Mouse (Mus musculus): ENCODE data around the gene Itpk1. TPM values are rescaled to one million over a fixed set of nuclear protein-coding genes. Genes with fewer than 3 reads are reported as not detected.

Gene Itpk1
- total RNA-seq, 2 experiments from 2014 or later: 6.3 to 8.4 TPM

DNA sequence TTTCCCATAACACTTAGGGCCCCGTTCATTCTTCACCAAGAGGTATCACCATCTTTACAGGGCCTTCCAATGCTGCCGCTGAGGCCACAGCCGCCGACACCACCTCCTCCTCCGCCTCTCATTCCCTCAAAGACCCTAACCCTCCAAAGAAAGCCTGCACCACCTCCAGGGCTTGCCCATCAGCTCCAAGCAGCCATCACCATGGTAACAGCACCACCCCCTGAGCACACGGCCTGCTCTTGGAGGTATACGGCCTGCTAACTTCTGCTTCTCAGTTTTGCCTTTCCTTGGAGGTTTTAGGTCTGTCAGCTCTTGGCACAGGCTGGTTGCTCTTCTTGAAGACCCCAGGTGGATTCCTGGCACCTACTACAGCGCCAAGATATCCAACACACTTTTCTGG lies 33.9 kb downstream of the Itpk1 start:
- intact Hi-C loops (cut with DNase I): loop anchor here (10.0 kb wide), 1 partner anchor 1364 kb away; no protein-coding TSS in a partner anchor
- no peak for DNase-seq

DNA sequence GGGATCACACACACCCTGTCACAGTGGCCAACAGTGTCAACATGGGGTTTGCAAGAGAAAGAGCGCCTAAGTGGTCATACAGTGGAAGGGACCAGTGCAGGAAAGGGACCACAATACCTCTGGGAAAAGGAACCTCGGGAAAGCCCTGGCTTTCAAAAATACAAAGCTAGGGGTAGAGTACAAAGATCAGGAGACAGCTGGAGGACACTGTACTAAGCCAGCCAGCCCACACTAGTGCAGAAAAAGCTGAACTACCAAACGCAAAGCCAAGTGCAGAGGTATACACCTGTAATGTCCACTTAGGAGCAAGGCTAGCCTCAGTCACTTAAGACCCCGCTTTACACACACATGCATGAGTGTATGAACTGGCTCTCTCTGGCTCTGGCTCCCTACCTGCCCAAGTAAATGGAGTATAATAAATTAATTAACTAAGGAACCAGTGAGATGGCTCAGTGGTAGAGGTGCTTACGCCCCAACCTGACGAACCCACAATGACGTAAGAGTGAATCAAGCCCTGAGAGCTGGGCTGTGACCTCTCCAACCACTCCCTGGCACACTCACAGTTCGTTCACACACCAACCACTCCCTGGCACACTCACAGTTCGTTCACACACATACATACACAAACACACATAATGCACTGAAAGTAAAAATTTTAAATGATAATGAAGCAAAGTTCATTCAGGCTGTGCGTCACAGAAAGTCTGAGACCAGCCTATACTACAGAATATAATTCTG lies 39.1 kb downstream of the Itpk1 start:
- intact Hi-C loops (cut with DNase I): no loop called here
- DNase-seq: no peak

DNA sequence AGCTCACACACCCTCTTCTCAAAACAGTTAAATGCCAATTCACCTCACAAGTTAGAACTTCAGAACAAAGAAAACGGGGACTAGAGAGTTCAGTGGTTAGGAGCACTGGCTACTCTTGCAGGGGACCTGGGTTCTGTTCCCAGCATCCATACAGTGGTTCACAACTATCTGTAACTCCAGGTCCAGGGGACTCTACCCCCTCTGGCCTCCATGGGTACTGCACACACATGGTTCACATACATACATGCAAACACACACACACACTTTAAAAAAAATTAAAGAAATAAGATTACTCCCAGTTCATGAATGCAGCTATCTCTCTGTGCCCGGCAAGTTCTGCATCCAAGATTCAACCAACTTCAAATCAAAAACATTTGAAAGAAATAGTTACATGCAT lies 40.7 kb downstream of the Itpk1 start:
- no peak for DNase-seq
- intact Hi-C loops (cut with DNase I): no loop called here

DNA sequence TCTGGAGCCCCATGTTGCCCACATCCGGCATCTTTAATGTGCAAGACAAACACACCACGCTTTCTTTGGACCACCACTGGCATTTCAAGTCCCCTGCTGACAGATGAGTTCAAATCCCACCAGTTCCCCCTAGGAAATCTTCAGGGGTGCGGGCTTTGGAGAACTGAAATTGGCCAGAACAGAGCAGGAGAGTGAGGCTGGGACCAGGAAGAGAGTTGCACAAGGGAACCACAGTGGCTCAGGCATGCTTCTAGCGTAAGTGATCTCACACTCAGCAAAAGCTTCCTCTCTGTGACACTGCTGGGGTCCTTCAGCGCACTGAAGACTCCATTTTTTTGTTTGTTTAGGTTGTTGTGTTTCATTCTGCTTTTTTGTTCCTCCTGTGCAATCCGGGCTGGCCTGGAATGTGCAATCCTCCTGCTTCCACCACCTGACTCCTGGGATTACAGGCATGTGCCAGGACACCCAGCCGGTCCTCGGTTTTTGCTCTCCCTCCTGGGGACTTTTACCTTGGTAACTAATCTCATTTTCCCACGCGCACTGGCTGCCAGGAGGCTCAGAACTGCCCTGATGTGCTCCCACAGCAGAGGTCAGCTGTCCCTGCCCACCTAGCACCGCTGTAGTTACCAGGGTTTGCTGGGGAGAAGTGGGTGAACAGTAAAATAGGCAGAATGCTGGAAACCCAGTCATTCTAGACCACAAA lies 41.2 kb downstream of the Itpk1 start:
- no peak for DNase-seq
- intact Hi-C loops (cut with DNase I): no loop called here

DNA sequence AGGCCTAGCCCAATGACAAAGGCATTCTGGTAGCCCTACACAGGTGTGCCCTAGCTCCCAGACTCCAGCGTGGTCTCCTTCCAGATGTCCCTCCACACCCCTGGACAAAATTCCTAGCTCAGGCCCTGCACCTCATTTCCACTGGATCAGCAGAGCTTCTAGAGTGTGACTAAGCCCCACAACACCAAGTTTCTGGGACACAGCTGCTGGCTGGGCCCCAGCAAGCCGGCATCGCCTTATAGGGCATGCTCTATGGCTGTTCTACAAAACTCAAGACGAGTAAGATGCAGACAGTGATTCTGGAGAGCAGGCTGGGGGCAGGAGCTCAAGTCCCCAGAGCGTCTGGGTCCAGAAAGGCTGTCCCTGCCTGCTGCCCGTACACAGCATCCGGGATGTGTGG lies 43.0 kb downstream of the Itpk1 start:
- DNase-seq: no peak
- intact Hi-C loops (cut with DNase I): no loop called here

DNA sequence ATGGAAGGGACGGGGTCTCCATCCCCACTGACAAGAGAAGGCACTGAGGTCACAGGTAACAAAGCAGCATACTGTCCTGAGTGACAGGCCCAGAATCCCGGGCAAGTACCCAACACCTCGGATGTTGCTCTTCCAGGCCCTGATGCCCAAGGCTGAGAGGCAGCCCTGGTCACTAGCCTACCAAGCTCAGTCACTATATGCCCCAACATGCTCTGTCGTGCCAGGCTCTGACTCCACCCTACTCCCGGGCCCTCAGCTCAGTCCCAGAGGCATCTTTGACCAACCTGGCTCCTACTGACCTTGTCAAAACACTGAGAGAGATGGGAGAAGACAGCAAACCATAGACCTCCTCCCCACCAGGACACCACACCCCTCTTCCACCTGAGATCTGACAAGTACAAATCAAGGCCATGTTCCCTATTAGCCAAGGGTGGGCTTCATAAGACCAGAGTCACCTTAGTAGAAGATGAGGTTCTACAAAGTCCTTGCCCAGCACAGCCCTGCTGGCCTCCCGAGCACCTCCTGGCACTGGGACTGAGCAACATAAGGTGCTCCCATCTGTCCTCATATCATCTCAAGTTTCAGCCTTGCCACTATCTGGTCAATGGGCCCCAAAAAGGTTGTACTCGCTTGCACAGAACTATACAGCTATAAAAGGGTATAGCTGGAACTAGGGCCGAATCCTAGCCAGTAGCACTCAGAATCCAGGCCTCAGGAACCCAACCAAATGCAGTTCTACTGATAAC lies 43.7 kb downstream of the Itpk1 start:
- DNase-seq: no peak

DNA sequence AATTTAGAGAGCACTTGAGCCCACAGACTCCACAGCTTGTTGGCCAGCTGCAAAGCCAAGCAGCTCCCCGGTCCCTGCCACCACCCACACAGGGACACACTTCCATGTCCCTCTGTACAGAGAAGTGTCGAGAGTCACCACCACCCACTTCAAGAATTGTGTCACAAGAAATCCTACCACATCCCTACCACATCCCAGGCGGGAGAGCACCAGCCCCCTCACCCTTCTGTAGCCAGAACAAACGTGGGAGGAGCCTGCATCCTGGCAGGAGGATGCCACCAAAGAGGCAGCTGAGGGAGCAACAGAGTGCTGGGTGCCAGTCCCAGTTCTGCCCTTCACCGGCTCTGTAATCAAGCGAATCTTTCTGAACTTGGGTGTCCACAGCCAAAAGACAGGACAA lies 51.7 kb downstream of the Itpk1 start:
- DNase-seq: no peak
- intact Hi-C loops (cut with DNase I): no loop called here

More for the DNA sequence above, 43.7 kb downstream of the Itpk1 start:
- intact Hi-C loops (cut with DNase I): no loop called here

DNA sequence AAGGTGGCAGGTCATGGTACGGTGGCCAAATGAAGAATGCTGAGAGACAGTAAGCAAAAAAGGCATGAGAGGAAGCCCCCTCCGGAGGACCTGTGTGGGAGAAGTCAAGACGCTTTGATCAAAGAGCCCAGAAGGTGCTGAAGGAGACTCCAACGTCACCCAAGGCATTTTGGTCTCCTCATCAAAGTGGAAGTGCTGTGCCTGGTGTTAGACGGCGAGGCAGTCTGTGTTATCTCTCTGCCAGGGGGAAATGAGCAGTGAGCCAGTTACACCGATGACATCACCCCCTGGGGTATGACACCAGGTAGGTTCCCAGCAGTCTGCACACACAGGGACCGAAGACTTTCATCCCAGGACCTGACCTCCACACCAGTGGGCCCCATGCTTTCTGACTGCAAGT lies 52.3 kb downstream of the Itpk1 start:
- intact Hi-C loops (cut with DNase I): no loop called here
- no peak for DNase-seq

DNA sequence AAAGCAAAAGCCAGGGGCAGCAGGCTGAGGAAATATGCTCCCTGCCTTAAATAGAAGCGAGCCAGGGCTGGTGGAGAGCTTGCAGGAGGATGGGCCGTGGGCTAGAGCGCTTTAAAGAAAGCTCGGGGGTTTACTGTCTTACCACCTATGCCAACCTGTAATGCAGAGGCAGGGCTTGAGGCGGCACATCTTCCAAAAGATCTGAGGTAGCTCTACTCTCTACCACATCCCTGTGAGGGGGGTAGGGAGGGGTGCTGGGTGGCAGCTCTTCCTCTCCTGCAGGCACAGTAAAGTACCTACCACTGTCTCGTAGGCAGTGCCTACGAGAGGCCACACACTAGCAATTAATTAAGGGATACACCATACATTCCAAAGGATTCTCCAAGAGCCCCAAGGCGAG lies 52.9 kb downstream of the Itpk1 start:
- intact Hi-C loops (cut with DNase I): no loop called here
- DNase-seq: no peak

DNA sequence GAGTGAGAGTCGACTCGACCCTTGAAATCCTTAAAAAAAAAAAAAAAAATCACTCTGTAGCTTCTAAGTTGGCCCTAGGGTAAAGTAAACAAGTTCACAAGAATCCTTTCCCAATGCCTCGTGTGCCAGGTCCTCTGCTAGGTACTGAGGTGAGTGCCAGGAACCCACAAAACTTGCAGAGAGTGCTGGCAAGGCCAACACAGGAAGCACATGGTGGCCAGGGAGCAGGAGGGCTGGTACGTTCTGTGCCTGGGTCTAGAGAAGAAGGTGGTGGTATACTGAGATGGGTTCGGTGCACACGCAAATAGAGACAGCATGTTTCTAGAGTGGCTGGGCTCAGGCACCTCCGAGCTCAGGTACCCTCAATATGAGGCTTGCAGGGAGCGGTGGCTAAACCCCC lies 53.3 kb downstream of the Itpk1 start:
- intact Hi-C loops (cut with DNase I): no loop called here
- DNase-seq: no peak

DNA sequence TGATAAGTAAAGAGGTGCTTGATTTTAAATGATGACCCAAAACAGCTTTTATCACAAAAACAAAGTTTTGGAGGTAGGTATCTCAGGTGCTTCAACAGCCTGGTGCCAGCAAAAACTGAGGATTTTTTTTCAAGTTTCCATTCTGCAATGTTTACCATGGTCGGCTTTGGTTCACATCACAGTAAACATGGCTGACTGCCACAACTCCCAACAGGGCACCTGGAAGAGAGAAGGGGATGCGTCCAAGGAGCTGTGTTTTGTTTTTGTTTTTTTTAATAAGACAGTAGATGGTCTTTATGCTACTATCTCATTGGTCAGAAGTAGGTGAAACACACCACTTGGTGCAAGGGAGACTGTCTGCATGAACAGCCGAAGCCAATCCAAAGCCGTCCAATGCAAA lies 54.1 kb downstream of the Itpk1 start:
- intact Hi-C loops (cut with DNase I): no loop called here
- DNase-seq: no peak

DNA sequence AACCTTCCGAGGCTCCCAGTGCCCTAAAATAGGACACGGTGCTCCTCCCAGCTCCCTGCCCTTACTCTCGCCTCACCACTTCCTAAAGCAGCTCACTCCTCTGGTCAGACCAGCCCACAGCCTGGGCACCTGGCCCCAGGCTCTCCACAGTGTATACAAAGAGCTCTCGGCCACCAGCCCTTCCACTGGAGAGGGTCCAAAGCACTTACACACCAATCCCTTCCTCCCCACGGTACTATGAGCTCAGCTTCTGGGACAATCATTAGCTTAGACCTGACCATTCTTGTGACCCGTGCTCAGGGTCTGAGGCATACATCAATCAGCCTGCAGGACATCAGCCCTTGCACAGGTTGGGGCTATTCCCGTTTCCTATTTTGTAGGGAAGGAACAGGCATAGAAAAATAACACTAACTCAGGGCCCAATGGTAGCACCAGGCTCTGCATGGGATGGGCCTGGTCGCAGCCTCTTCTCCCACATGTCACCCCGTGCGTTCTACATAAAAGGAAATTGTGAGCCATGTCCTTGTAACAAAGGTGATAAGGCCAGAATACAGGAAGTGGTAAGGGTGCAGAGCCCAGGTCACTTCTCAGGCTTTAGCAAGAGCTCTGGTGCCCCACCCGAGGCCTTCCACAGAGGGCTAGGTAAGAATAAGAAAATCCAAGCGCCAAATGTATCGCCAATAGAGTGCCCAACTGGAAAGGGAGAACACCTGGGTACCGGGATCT lies 56.7 kb downstream of the Itpk1 start:
- intact Hi-C loops (cut with DNase I): no loop called here
- DNase-seq: no peak

DNA sequence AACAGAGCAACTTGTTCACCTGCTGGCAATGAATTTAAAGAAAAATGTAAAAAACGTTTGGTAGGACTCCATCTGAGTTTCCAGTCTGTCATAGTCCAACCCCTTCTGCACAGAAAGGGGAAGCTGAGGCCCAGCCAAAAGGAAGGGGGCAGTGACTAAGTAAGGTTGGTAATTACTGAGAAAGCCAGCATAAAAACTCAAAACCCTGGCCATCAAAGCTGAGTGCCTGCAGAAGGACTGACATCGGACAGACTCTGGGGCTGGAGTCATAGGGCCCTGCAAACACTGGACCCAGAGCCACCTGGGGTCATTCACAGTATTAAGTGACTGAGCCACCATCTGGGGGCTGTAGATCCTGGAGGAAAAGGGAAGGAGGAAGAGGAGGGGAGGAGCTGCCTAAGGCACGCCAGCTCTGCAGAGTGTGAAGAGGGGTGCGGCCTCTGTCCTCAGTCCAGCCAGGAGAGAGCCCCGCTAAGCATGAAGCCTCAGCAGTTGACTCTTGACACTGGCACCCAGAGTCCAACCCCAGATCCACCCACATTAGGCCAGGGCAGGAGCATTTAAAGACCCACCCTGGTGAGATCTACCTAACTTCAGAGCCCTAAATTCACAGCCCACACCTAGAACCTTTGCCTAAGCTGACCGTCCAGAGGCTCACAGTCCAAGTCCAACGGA lies 58.0 kb downstream of the Itpk1 start:
- intact Hi-C loops (cut with DNase I): no loop called here
- DNase-seq: no peak

DNA sequence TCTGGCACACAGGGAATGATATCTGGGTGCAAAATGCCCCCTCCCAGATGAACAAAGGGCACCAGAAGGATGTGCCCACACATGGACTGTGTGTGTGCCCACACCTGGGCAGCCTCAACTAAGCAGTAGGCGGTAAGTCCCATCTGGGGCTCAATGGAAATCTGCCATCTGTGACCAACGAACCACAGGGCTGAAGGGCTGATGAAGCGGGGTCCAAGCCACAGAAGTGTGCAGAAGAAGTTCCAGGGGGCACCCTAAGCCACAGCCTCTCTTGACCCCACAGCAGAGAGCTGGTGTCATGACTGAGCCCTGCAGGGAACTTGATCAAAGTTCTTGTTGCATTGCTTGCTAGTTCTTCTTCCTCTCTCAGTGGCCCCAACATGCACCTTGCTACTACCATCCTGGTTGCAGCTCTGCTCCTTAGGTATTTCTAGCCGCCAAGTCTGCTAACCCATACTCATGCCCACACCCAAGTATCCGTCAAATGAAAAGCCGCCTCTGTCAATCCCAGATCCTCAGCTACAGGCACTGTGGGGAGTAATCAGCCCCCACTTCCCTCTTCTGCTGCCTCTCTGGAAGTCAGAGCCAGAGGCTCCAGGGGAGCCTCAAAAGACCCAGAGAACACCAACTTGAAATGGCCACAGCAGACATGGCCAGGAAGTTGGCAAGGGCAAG lies 58.7 kb downstream of the Itpk1 start:
- DNase-seq: no peak
- intact Hi-C loops (cut with DNase I): no loop called here

DNA sequence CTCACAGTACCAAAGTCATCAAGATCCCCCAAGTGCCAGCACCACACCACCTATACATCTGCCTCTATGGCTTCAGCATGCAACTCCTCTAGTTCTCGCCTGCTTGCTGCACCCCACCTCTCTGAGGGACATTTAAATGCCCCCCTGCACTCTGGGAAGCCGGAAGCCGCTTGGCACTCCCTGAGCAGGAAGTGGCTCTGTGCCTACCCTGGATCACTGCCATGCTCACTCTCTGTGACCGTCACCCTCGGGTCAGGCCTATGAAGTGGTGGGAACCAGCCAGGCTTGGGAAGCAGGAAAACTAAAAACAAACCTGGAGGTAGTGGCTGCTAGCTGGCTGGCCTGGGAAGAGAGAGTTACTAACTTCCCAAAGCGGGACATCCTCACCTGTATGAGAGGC lies 61.4 kb downstream of the Itpk1 start:
- DNase-seq: no peak
- intact Hi-C loops (cut with DNase I): no loop called here

DNA sequence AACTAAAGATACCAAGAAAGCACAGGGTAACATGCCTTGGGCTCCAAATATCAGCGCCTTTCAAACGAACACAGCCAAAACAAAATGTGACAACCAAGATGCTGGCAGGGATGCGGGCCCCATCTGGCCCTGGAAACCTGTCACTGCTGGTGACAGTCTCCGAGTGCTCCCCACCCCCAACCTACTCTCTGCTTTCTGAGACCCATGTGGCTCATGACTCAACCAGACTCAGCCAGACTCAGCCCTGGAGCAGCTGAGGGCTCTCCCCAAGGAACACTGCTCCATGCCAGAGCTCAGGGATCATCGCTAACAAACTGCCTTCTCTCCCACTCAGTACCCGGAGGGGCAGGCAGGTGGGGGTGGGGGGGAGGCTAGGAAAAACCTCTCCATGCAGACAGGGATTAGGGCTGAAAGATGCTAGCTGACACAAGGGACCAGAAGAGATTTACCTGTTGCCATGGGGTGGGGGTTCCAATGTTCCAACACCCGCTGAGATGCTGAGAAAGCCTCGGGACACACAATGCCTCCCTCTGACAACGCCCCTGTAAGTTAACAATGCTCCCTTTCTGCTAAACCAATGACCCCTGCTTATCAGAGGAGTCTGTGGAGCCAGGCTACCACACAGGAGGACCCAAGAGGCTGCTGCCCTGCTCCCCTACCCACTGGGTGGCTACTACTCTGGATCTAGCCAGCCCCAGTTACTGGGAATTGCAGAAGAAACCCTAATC lies 64.1 kb downstream of the Itpk1 start:
- intact Hi-C loops (cut with DNase I): no loop called here

DNA sequence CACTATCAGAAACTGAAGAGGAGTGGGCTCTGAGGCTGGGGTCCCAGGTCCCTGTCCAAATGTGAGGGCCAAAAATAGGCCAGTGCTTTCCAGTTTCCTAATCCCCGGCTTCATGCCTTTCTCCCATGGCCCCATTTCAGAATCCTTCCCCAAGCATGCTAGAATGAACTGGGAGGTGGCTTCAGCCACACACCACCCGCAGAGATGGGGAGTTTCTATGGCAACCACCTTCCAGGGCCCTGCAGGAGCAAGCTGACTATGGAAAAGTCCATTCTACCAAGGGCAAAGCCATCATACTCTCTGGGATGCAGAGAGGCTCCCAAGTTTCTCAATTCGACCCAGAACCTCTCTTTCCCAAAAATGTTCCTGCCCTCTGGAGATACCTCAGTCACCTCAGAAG lies 65.9 kb downstream of the Itpk1 start:
- no peak for DNase-seq
- intact Hi-C loops (cut with DNase I): no loop called here

More for the DNA sequence above, 64.1 kb downstream of the Itpk1 start:
- DNase-seq: no peak

DNA sequence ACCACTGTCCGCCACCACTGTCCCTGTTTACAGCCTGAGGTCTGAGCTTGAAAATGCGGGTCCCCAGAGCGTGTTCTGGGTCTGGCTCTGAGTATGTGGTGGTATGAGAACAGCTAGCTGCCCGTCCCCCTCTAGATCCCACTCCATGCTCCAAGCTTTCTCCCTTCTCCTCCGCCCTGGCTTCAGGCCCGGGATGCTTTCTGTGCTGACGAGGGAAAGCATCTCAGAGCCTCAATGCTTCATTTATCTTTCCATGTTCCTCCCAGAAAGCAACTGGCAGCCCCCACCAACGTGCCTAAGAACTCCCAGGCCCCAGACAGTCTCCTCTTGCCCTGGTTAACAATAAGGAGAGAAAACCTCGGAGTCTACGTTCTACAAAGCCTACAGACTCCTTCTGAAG lies 67.5 kb downstream of the Itpk1 start:
- intact Hi-C loops (cut with DNase I): no loop called here
- no peak for DNase-seq

DNA sequence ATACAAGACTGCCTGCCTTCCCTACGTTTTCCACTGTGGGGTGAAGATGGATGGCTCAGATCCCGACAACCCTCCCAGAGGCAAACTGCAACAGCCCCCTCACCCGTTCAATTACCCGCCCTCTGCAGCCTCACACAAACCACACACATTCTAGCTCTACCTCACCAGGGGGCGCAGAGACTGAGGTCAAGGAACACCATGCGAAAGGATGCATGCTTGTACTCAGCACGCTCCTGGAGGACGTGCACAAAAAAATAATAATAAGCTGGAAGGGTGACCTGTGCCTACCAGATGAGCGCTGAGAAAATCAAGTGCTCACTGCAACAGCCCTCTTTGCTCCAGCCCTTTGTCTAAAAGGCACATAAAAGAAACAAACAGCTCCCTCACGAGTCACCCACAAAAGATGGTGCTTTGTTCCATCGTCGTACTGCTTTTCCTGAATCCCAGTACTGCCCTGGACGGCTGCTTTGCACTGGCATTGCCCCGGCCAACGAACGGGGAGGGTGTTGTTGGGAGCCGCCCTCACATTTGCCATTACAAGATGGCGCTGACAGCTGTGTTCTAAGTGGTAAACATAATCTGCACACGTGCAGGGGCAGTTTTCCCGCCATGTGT lies 70.2 kb downstream of the Itpk1 start:
- intact Hi-C loops (cut with DNase I): no loop called here
- DNase-seq: no peak

Measured in gastrocnemius, postnatal 36 days (tissue).